Mouse (Mus musculus) layer of hippocampus, adult 2 months (tissue): ENCODE results near the gene Gm45337. TPM values are rescaled to one million over a fixed set of nuclear protein-coding genes. Genes with fewer than 3 reads are reported as not detected.
"Not testable (repeated sequence)": the region's sequence is repeated elsewhere in the genome, so short reads cannot be mapped to it uniquely, and the experiment has no call there.

Experiments
- DNase-seq, 2 experiments: peaks; one replicate each; pipeline ENCODE4 v3.0.0; 2022; ENCODE audit warnings: low spot score in 2 of 2
- H3K27ac ChIP-seq: fragments of 200-600 bp; 2 replicates; pipeline ENCODE4 v1.8.1; 2022
- H3K4me3 ChIP-seq: fragments of 200-600 bp; 2 replicates; pipeline ENCODE4 v1.8.1; 2022; ENCODE audit warnings: mild to moderate bottlenecking
- CTCF ChIP-seq: fragments of 200-600 bp; conservative IDR thresholded peaks from 2 replicates; pipeline ENCODE4 v1.8.1; 2022; ENCODE audit warnings: antibody characterized with exemption, mild to moderate bottlenecking, moderate library complexity
- long read RNA-seq, 2 experiments: library from polyadenylated mRNA; stranded (forward); transcript quantifications; one replicate each; pipeline ENCODE4 v2.0.0; 2021; ENCODE audit warnings: borderline mapping rate in 2 of 2
- total RNA-seq, 2 experiments: library from RNA; stranded (reverse); gene quantifications; 2 replicates each; pipeline ENCODE4 v1.2.3; 2021

Gene Gm45337
- not detected for total RNA-seq
- long read RNA-seq, experiment 1: 0 reads
- long read RNA-seq, experiment 2: 0 reads

DNA sequence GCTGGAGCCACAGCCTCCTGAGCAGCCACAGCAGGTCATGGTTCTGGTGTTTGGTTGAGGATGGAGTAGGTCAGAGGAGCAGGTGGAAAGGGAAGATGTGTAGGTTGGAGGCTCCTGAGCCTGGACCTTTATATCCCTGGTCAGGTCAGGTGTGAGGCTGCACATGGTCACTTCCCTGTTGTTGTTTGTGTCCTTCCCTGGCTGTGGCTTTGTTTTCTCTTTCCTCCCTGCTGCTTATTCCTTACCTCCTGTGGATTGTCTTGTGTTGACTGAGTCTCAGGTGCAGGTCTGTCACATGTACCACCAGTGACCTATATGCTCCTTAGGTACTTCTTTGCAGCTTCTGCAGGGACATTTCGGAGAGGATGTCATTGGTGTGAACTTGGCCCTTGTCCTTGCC lies at the start of gene Gm45337:
Gm45337 (minus strand) TSS at position 101 of the 400 bp plus-strand sequence.
- TF ChIP-seq CTCF: no peak
- no peak within 1 kb of the TSS for H3K27ac ChIP-seq
- no peak within 1 kb of the TSS for H3K4me3 ChIP-seq

GRCm38 (mm10) chr7:142190289-142190688 lies 45.9 kb upstream of the Gm45337 start, which contains the start of gene Gm10153:
Gene Gm10153, minus strand, starts transcription at chr7:142190389.
- Histone ChIP-seq H3K27ac (no peak within 1 kb of the TSS), H3K4me3 (no peak within 1 kb of the TSS)
- TF ChIP-seq CTCF: no peak
- DNase-seq: no peak

More for the DNA sequence above, at the start of gene Gm45337:
- no peak for DNase-seq

DNA sequence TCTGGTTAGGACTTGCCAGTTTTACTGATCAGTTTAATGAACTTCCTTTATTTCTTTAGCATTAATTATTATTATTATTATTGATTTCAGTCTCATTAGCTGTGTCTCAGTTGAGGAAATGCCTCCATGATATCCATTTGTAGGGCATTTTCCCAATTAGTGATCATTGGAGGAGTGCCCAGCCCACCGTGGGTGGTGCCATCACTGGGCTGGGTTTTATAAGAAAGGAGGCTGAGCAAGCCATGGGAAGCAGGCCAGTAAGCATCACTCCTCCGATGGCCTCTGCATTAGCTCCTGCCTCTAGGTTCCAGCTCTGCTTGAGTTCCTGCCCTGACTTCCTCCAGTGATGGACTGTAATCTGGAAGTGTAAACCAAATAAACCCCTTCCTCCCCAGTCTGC lies 43.7 kb upstream of the Gm45337 start:
- no peak overlapping the region for H3K27ac ChIP-seq
- no peak for DNase-seq
- no peak for TF ChIP-seq CTCF
- H3K4me3 ChIP-seq: no peak overlapping the region

- no peak for TF ChIP-seq CTCF
- DNase-seq: no peak
- Histone ChIP-seq H3K4me3 (no peak overlapping the region), H3K27ac (no peak overlapping the region)
These were observed 36.6 kb upstream of the Gm45337 start for GRCm38 (mm10) chr7:142181021-142181420.

- TF ChIP-seq CTCF: no peak
- no peak overlapping the region for H3K4me3 ChIP-seq
- no peak overlapping the region for H3K27ac ChIP-seq
- peak in 1 of 2 experiments; percentile 11 for DNase-seq
These were observed 34.3 kb upstream of the Gm45337 start for GRCm38 (mm10) chr7:142178685-142179084.

GRCm38 (mm10) chr7:142175905-142176304 lies 31.5 kb upstream of the Gm45337 start, which contains the start of gene Krtap5-2:
Gene Krtap5-2, minus strand, starts transcription at chr7:142176005.
- H3K27ac ChIP-seq, DNase-seq, H3K4me3 ChIP-seq: not testable (repeated sequence)

- Histone ChIP-seq H3K4me3 (no peak overlapping the region), H3K27ac (no peak overlapping the region)
- peak in 1 of 2 experiments; percentile 16 for DNase-seq
- peak; percentile 79 for TF ChIP-seq CTCF
These were observed 25.4 kb upstream of the Gm45337 start for GRCm38 (mm10) chr7:142169836-142170235.

- DNase-seq, H3K4me3 ChIP-seq, H3K27ac ChIP-seq: not testable (repeated sequence)
These were observed 21.2 kb upstream of the Gm45337 start, which contains the start of gene Gm4553 for GRCm38 (mm10) chr7:142165639-142166038. Gene Gm4553, minus strand, starts transcription at chr7:142165739.

- no peak for TF ChIP-seq CTCF
- no peak for DNase-seq
- no peak overlapping the region for H3K27ac ChIP-seq
- H3K4me3 ChIP-seq: no peak overlapping the region
These were observed 15.0 kb upstream of the Gm45337 start for GRCm38 (mm10) chr7:142159366-142159765.

DNA sequence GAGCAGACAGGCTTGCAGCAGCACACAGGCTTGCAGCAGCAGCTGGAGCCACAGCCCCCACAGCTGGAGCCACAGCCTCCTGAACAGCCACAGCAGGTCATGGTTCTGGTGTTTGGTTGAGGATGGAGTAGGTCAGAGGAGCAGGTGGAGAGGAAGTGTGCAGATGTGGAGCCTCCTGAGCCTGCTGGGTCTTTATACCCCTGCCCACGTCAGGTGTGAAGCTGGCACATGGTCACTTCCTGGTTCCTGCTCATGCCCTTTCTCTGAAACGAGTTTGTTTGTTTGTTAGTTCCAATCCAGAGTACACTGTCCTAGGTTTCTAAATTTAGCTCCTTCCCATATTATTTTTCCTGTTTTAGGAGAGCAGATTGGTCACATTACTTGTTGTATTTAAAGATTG lies 12.6 kb upstream of the Gm45337 start, which contains the start of gene Gm29735:
Gm29735 (minus strand) TSS at position 101 of the 400 bp plus-strand sequence.
- not testable (repeated sequence) for H3K27ac ChIP-seq, H3K4me3 ChIP-seq, DNase-seq

- no peak overlapping the region for H3K4me3 ChIP-seq
- TF ChIP-seq CTCF: no peak
- no peak for DNase-seq
- H3K27ac ChIP-seq: no peak overlapping the region
These were observed 10.9 kb upstream of the Gm45337 start for GRCm38 (mm10) chr7:142155308-142155707.

DNA sequence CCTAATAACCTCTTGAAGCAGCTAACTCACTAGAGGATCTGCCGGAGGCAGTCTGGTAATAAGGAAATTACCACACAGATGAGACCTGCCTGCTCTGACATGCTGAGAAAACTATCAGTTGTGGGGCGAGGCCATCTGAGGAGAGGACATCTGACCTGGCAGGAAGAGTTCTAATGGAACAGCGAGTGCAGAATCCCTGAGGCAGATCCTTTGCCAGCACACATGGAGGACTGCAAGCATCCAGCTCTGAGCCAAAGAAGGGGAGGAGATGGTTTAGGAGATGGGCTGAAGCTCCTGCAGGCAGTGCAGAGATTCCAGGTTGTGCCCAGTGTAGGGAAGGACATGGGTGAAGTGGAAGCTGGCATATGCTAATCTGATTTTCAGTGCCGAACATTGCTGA lies 7.8 kb upstream of the Gm45337 start:
- Histone ChIP-seq H3K27ac (no peak overlapping the region), H3K4me3 (no peak overlapping the region)
- no peak for DNase-seq
- no peak for TF ChIP-seq CTCF

- DNase-seq: no peak
- no peak for TF ChIP-seq CTCF
- Histone ChIP-seq H3K27ac (no peak overlapping the region), H3K4me3 (no peak overlapping the region)
These were observed 4.2 kb upstream of the Gm45337 start for GRCm38 (mm10) chr7:142148633-142149032.

DNA sequence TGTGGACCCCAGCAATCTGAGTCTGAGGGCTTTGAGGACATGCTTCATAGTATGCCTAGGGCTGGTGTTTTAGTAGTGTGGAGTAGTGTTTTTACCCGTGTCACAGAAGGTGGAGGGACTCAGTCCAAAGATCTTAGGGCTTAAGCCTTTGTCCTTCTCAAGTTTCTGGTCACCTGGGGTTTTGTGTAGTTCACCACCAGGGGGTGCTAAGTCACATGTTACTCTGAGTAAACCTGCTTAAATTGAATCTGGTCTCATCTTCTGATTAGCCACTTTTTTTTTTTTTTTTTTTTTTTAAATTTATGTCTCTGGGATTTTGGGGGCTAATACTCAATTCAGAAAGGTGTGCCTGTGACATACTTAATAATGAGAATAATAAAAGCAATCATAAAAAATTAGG lies 1.6 kb upstream of the Gm45337 start:
- Histone ChIP-seq H3K27ac (no peak overlapping the region), H3K4me3 (no peak overlapping the region)
- DNase-seq: peak; percentile 38 to 43
- peak; percentile 81 for TF ChIP-seq CTCF
